In genomic region chr11:60864916-60865315, GRCm38 (mm10) we compare ENCODE assay signal across 15 mouse cellular contexts. TPM values are rescaled to one million over a fixed set of nuclear protein-coding genes. Genes with fewer than 3 reads are reported as not detected.
DNase-seq lines count a peak whose midpoint lies in the region; TF ChIP-seq lines count a peak whose summit lies in the region.
"Had no signal": no experiment of that assay in that cellular context is flagged by ENCODE, and none has a peak within 500 bp of the region (broad histone marks: within the 10 kb centered on the region; RNA-seq: fewer than 3 reads in every experiment).

No protein-coding gene starts in this region.

- intact Hi-C loops in gastrocnemius, adult 2 months (cut with DNase I), result no loop called here
- intact Hi-C loops in heart, postnatal 25 days (cut with DNase I), result no loop called here

- DNase-seq in gastrocnemius, adult 2 months, result peak; percentile 66
- no peak for DNase-seq in gastrocnemius, adult 8-10 months (ENCODE audit: low spot score in 2 of 2)
- no peak for DNase-seq in MEL (ENCODE audit: low read depth, low spot score)
- peak; percentile 11 for DNase-seq in heart, postnatal 25 days (ENCODE audit: low spot score)
- DNase-seq in kidney, adult 8-10 months, result no peak
- no peak for DNase-seq in spleen, adult 12 weeks (ENCODE audit: low spot score)
- DNase-seq: embryo, embryonic 11 days; layer of hippocampus, postnatal 36 days; liver, embryonic 13.5 days; midbrain, embryonic 14.5 days; thymus, adult 2 months had no signal

- H3K36me3 ChIP-seq in E14TG2a.4 (ENCODE audit: insufficient read depth, low read length) (peaks cover 100% of the 10 kb centered on the region), MEL (ENCODE audit: control insufficient read depth in 1 of 2, insufficient read depth in 2 of 2, low read length in 2 of 2) (peaks cover 0 to 30% of the 10 kb centered on the region in 2 experiments; a peak in 2 of 4 replicates)

- H3K9ac ChIP-seq in MEL (ENCODE audit: control insufficient read depth, low read depth, low read length, poor library complexity, severe bottlenecking), result no peak overlapping the region
- H3K9ac ChIP-seq: embryonic facial prominence, embryonic 15.5 days; hindbrain, embryonic 13.5 days; liver, embryonic 13.5 days had no signal

- no peak for TF ChIP-seq RAD21 in MEL (IDR thresholded peaks at IDR 0.05; ENCODE audit: low read depth, low read length)

- no peak for TF ChIP-seq POLR2A in MEL (IDR thresholded peaks at IDR 0.05; ENCODE audit: control insufficient read depth in 1 of 2, insufficient read depth in 1 of 2, low read depth in 1 of 2, low read length in 2 of 2, poor library complexity in 1 of 2)

- H3K4me1 ChIP-seq in E14TG2a.4 (replicated peaks; ENCODE audit: low read depth, low read length) (peaks cover 81% of the 10 kb centered on the region), MEL (ENCODE audit: control insufficient read depth in 1 of 2, insufficient read depth in 2 of 2, low read length in 2 of 2) (no peaks in the 10 kb centered on the region)
- H3K4me1 ChIP-seq: limb, embryonic 10.5 days had no signal

- H3K79me2 ChIP-seq in MEL (ENCODE audit: control insufficient read depth, insufficient read depth, low read length, poor library complexity), result peaks cover 54% of the 10 kb centered on the region

- H3K27ac ChIP-seq in gastrocnemius, adult 2 months, result peak overlapping the region; percentile 73
- H3K27ac ChIP-seq in MEL (ENCODE audit: control insufficient read depth, low read depth, low read length), result no peak overlapping the region
- H3K27ac ChIP-seq: embryonic facial prominence, embryonic 15.5 days; hindbrain, embryonic 13.5 days; limb, embryonic 10.5 days; liver, embryonic 13.5 days had no signal

- peak overlapping the region; percentile 33; the same call in 1 of the 2 replicates for H3K4me3 ChIP-seq in gastrocnemius, adult 2 months
- H3K4me3 ChIP-seq in E14TG2a.4 (replicated peaks; ENCODE audit: low read length) (0 out of 2 replicates have a peak overlapping the region, but pooled peaks have one; percentile 30), MEL (ENCODE audit: control insufficient read depth in 1 of 2, insufficient read depth in 1 of 2, low read depth in 2 of 2, low read length in 2 of 2) (no peak overlapping the region)
- H3K4me3 ChIP-seq: embryonic facial prominence, embryonic 15.5 days; hindbrain, embryonic 13.5 days; limb, embryonic 10.5 days; liver, embryonic 13.5 days had no signal

- no peaks in the 10 kb centered on the region for H3K27me3 ChIP-seq in E14TG2a.4 (ENCODE audit: insufficient read depth, low read length)
- no peaks in the 10 kb centered on the region for H3K27me3 ChIP-seq in MEL (ENCODE audit: control insufficient read depth in 1 of 2, insufficient read depth in 2 of 2, low read length in 2 of 2)
- H3K27me3 ChIP-seq: embryonic facial prominence, embryonic 15.5 days; hindbrain, embryonic 13.5 days; liver, embryonic 13.5 days had no signal

- TF ChIP-seq CTCF in gastrocnemius, adult 2 months (IDR thresholded peaks at IDR 0.05), result no peak
- no peak for TF ChIP-seq CTCF in E14TG2a.4 (conservative IDR thresholded peaks at IDR 0.05; ENCODE audit: low read length)
- TF ChIP-seq CTCF in MEL (IDR thresholded peaks at IDR 0.05 in 2 of 3, conservative IDR thresholded peaks at IDR 0.05 in 1 of 3; ENCODE audit: control insufficient read depth in 1 of 3, insufficient read depth in 1 of 3, low read depth in 2 of 3, low read length in 3 of 3, poor library complexity in 1 of 3, severe bottlenecking in 1 of 3), result no peak

- H3K9me3 ChIP-seq in E14TG2a.4 (ENCODE audit: low read length) (no peaks in the 10 kb centered on the region), MEL (replicated peaks; ENCODE audit: insufficient read depth, low read length) (no peaks in the 10 kb centered on the region)
- H3K9me3 ChIP-seq: embryonic facial prominence, embryonic 15.5 days; hindbrain, embryonic 13.5 days; limb, embryonic 10.5 days; liver, embryonic 13.5 days had no signal

- TF ChIP-seq EP300 in MEL (IDR thresholded peaks at IDR 0.05; ENCODE audit: low read depth in 1 of 2, low read length in 2 of 2), result no peak

TF ChIP-seq in MEL, 35 proteins besides CTCF, POLR2A, EP300 and RAD21:
- TF ChIP-seq POLR2AphosphoS5 (IDR thresholded peaks at IDR 0.05; ENCODE audit: borderline replicate concordance, low read depth, low read length), result peak; percentile 34; the same call in 1 of the 2 replicates
- TF ChIP-seq ZMIZ1 (IDR thresholded peaks at IDR 0.05; ENCODE audit: low read depth, low read length), result peak; percentile 33; the same call in 1 of the 2 replicates
- TF ChIP-seq MAX (IDR thresholded peaks at IDR 0.05; ENCODE audit: low read length), result no peak
- no peak for TF ChIP-seq CHD2 (IDR thresholded peaks at IDR 0.05; ENCODE audit: low read length)

RNA-seq across cellular contexts. Expression of gene Tmem11, which starts 14.2 kb away (rescaled TPM):
- total RNA-seq in gastrocnemius, adult 2 months (2021), result 10 to 100 TPM; 41.4 to 41.6 TPM
- 10 to 100 TPM; 37.2 to 44.1 (median 43.5) TPM for total RNA-seq in gastrocnemius, adult 8-10 months (2022)
- 90.7 and 125 TPM in 2 replicates for total RNA-seq in MEL (2012; rRNA removed)
- 100 to 1,000 TPM in 1 of 2 experiments, not detected in 1; 117 TPM for polyA plus RNA-seq in MEL (2012; ENCODE audit: insufficient read depth in 1 of 2, insufficient read length in 2 of 2, low read depth in 1 of 2, low replicate concordance in 2 of 2, missing spikeins in 1 of 2)
- 10 to 100 TPM; 27.6 to 28.0 TPM for total RNA-seq in heart, postnatal 25 days (2021)

RNA-seq across cellular contexts. Expression of gene Dhrs7b, which starts 34.5 kb away (rescaled TPM):
- total RNA-seq in gastrocnemius, adult 2 months (2021), result 10 to 100 TPM; 20.8 to 23.0 TPM
- 10 to 100 TPM; 23.9 to 28.1 (median 24.2) TPM for total RNA-seq in gastrocnemius, adult 8-10 months (2022)
- total RNA-seq in MEL (2012; rRNA removed), result 67.8 and 81.5 TPM in 2 replicates
- polyA plus RNA-seq in MEL (2012; ENCODE audit: insufficient read depth in 1 of 2, insufficient read length in 2 of 2, low read depth in 1 of 2, low replicate concordance in 2 of 2, missing spikeins in 1 of 2), result 10 to 100 TPM; 49.5 to 94.7 TPM
- total RNA-seq in heart, postnatal 25 days (2021), result 10 to 100 TPM; 20.1 to 20.8 TPM

RNA-seq across cellular contexts. Expression of gene Natd1, which starts 49.6 kb away (rescaled TPM):
- total RNA-seq in gastrocnemius, adult 2 months (2021), result 10 to 100 TPM in 1 of 2 experiments, 1 to 10 TPM in 1; 8.6 to 10.4 TPM
- 1 to 10 TPM; 6.5 to 9.2 (median 7.3) TPM for total RNA-seq in gastrocnemius, adult 8-10 months (2022)
- total RNA-seq in MEL (2012; rRNA removed), result 3.0 and 3.9 TPM in 2 replicates
- polyA plus RNA-seq in MEL (2012; ENCODE audit: insufficient read depth in 1 of 2, insufficient read length in 2 of 2, low read depth in 1 of 2, low replicate concordance in 2 of 2, missing spikeins in 1 of 2), result 10 to 100 TPM in 1 of 2 experiments, not detected in 1; 10.9 TPM
- total RNA-seq in heart, postnatal 25 days (2021), result 10 to 100 TPM; 14.6 to 14.9 TPM

RNA-seq across cellular contexts. Expression of gene Shmt1, which starts 53.4 kb away (rescaled TPM):
- total RNA-seq in gastrocnemius, adult 2 months (2021), result 10 to 100 TPM in 1 of 2 experiments, 1 to 10 TPM in 1; 8.3 to 10.0 TPM
- total RNA-seq in gastrocnemius, adult 8-10 months (2022), result 10 to 100 TPM; 10.5 to 15.0 (median 12.5) TPM
- 63.3 and 71.4 TPM in 2 replicates for total RNA-seq in MEL (2012; rRNA removed)
- 10 to 100 TPM in 1 of 2 experiments, not detected in 1; 55.3 TPM for polyA plus RNA-seq in MEL (2012; ENCODE audit: insufficient read depth in 1 of 2, insufficient read length in 2 of 2, low read depth in 1 of 2, low replicate concordance in 2 of 2, missing spikeins in 1 of 2)
- total RNA-seq in heart, postnatal 25 days (2021), result 10 to 100 TPM in 1 of 2 experiments, 1 to 10 TPM in 1; 5.1 to 12.6 TPM

Comparison
In these comparisons a context has a peak if more than half of its experiments do, and no peak if none do; other contexts are left out.
1. DNase-seq: peak in gastrocnemius, adult 2 months (single experiment) and heart, postnatal 25 days (single experiment); none in gastrocnemius, adult 8-10 months (0 of 2), MEL (single experiment), kidney, adult 8-10 months (0 of 2) and spleen, adult 12 weeks (single experiment).
2. H3K4me3 ChIP-seq: peak in gastrocnemius, adult 2 months (single experiment) and E14TG2a.4 (single experiment); none in MEL (0 of 2).